Mouse (Mus musculus): ENCODE data around the gene Dlgap3. TPM values are rescaled to one million over a fixed set of nuclear protein-coding genes. Genes with fewer than 3 reads are reported as not detected.

Dlgap3 gene
- total RNA-seq, 1 experiment, result 8.8 TPM

DNA sequence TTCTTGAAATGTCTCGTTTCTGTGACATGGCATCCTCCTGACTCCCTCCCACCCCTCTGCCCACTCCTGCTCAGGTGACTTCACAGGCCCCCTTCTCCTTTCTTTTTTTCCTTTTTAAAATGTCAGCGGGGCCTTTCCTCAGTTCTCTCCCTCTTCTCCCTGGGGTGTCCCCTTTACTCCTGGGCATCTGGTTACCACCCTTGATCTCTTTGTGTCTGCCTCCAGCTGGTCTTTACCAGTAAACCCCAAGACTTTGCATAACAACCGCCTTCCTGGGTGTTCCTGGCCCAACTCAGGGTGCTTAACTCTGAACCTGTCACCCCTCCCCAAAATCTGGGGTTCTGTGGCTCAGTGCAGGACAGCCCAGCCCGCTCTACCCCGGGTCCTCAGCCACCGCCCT is 29.6 kb downstream of the Dlgap3 start:
- no peak for TF ChIP-seq CHD2 (IDR thresholded peaks at IDR 0.05; ENCODE audit: low read depth, low read length)
- no peak for TF ChIP-seq ZC3H11A (IDR thresholded peaks at IDR 0.05; ENCODE audit: borderline replicate concordance, low read depth, low read length)
- TF ChIP-seq HCFC1 (IDR thresholded peaks at IDR 0.05; ENCODE audit: borderline replicate concordance, insufficient read depth, low read length), result no peak
- TF ChIP-seq ZNF384 (IDR thresholded peaks at IDR 0.05; ENCODE audit: low read depth, low read length), result no peak
- no peak for TF ChIP-seq MAFK (IDR thresholded peaks at IDR 0.05; ENCODE audit: insufficient read depth, low read depth, low read length)
- Histone ChIP-seq H3K4me1 (ENCODE audit: control insufficient read depth in 2 of 2, insufficient read depth in 2 of 2, low read length in 2 of 2, poor library complexity in 1 of 2) (peaks cover 18 to 32% of the 10 kb centered on the region in 2 experiments), H3K9me3 (ENCODE audit: control insufficient read depth, insufficient read depth, low read depth, low read length) (no peaks in the 10 kb centered on the region), H3K36me3 (ENCODE audit: control insufficient read depth, insufficient read depth, low read length, poor library complexity, severe bottlenecking) (peaks cover 6% of the 10 kb centered on the region; the same call in 1 of the 2 replicates), H3K27ac (ENCODE audit: insufficient read depth, low read depth, low read length, poor library complexity, severe bottlenecking) (peak overlapping the region; percentile 65; the same call in 1 of the 2 replicates), H3K4me3 (ENCODE audit: insufficient read depth in 1 of 2, low read depth in 1 of 2, low read length in 2 of 2, poor library complexity in 1 of 2, severe bottlenecking in 1 of 2) (peak overlapping the region in 1 of 2 experiments; percentile 19; a peak in 2 of 4 replicates), H3K9ac (ENCODE audit: insufficient read depth, low read depth, low read length, poor library complexity, severe bottlenecking) (no peak overlapping the region)
- in situ Hi-C loops (cut with MboI; ENCODE audit: low sequenced_read_pairs in 2 of 2, unreplicated experiment in 2 of 2), result no loop called here
- no peak for DNase-seq (ENCODE audit: low read depth, low spot score)

DNA sequence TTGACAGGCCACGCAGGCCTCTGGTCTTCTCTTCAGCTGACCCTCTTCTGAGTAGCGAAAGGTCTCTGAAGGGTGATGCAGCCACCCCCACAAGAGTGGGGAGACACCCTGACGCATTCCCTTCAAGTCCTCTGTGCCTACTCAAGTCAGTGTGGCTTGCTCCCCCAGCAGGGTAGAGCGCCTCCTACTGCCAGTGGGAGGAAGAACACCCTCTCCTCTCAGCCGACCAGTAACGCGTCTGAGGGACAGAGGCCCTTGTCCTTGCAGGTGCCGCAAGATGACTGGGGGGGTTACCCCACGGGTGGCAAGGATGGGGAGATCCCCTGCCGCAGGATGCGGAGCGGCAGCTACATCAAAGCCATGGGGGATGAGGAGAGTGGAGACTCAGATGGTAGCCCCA is 30.4 kb downstream of the Dlgap3 start:
- TF ChIP-seq ZC3H11A (IDR thresholded peaks at IDR 0.05; ENCODE audit: borderline replicate concordance, low read depth, low read length) (peak; percentile 8; the same call in 1 of the 2 replicates), MAFK (IDR thresholded peaks at IDR 0.05; ENCODE audit: insufficient read depth, low read depth, low read length) (no peak)
- Histone ChIP-seq H3K4me3 (ENCODE audit: insufficient read depth in 1 of 2, low read depth in 1 of 2, low read length in 2 of 2, poor library complexity in 1 of 2, severe bottlenecking in 1 of 2) (peak overlapping the region; percentile 65 to 69), H3K9me3 (ENCODE audit: control insufficient read depth, insufficient read depth, low read depth, low read length) (no peaks in the 10 kb centered on the region), H3K27ac (ENCODE audit: insufficient read depth, low read depth, low read length, poor library complexity, severe bottlenecking) (peak overlapping the region; percentile 65), H3K9ac (ENCODE audit: insufficient read depth, low read depth, low read length, poor library complexity, severe bottlenecking) (peak overlapping the region; percentile 80), H3K4me1 (ENCODE audit: control insufficient read depth in 2 of 2, insufficient read depth in 2 of 2, low read length in 2 of 2, poor library complexity in 1 of 2) (peaks cover 14 to 28% of the 10 kb centered on the region in 2 experiments), H3K36me3 (ENCODE audit: control insufficient read depth, insufficient read depth, low read length, poor library complexity, severe bottlenecking) (peaks cover 8% of the 10 kb centered on the region; the same call in 1 of the 2 replicates)
- in situ Hi-C loops (cut with MboI; ENCODE audit: low sequenced_read_pairs in 2 of 2, unreplicated experiment in 2 of 2), result no loop called here
- DNase-seq (ENCODE audit: low read depth, low spot score), result no peak

DNA sequence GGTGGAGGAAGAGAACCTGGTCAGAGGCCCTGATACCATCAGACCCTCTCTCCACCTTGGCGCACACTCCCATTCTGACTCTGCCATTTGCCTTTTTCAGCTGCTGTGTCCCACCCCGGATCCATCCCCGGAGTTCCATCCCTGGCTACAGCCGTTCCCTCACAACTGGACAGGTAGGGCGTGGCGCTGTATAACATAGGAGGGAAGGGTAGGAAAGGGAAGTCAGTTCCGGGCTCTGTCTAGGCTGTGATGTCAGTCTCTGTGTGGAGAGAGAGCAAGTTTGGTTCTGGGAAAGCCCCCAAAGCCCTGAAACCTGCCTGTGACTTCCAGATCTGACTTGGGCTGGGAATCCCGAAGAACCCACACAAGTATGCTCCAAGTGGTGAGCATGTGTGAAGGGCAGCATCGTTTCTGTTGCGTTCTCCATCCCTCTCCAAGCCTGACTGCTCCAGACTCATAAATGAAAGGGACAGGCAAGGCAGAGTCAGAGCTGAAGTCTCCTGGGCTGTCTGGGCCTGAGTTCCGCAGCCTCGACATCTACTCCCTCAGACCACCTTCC is 31.2 kb downstream of the Dlgap3 start:
- peak overlapping the region; percentile 42 for H3K9ac ChIP-seq (ENCODE audit: insufficient read depth, low read depth, low read length, poor library complexity, severe bottlenecking)

DNA sequence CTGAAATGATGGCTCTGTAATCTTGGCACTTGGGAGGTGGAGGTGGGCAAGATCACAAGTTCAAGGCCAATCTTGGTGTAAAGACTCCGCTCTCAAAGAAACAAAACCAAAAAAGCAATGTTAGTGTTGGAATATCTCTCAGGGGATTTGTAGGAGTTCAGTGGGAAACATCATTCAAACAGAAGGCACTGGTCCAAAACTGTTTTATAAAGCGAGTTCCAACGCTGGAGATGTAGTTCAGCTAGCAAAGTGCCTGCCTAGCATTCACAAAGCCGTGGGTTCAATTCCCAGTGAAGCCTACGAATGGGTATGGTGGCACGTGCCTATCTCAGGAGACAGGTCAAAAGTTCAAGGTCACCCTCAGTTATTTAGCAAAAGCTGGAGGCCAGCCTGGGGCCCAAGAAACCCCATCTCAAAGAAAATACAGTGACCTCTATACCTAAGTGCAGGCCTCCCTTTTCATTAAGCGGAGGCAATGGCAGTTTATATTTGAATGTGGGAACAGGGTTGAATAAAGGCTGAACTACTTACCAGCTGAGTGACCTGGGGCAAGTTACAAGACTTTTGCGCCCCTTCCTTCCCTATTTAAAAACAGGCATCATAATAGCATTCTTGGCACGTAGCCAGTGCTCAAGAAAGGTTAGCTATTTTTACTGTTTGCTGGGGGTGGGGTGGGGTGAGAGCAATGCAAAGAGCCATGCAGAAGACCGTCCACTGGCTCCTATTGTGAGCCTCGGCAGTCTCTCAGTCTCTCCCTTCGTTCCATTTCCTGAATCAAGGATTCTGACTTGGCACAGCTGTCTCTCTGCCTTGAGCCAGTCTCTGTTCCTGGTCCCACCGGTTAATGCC is 32.0 kb downstream of the Dlgap3 start:
- in situ Hi-C loops (cut with MboI; ENCODE audit: low sequenced_read_pairs in 2 of 2, unreplicated experiment in 2 of 2), result no loop called here
- peak overlapping the region; percentile 65 for H3K27ac ChIP-seq (ENCODE audit: insufficient read depth, low read depth, low read length, poor library complexity, severe bottlenecking)

More for the DNA sequence above, 31.2 kb downstream of the Dlgap3 start:
- Histone ChIP-seq H3K4me1 (ENCODE audit: control insufficient read depth in 2 of 2, insufficient read depth in 2 of 2, low read length in 2 of 2, poor library complexity in 1 of 2) (peaks cover 14 to 28% of the 10 kb centered on the region in 2 experiments), H3K27ac (ENCODE audit: insufficient read depth, low read depth, low read length, poor library complexity, severe bottlenecking) (peak overlapping the region; percentile 65), H3K9me3 (ENCODE audit: control insufficient read depth, insufficient read depth, low read depth, low read length) (no peaks in the 10 kb centered on the region), H3K4me3 (ENCODE audit: insufficient read depth in 1 of 2, low read depth in 1 of 2, low read length in 2 of 2, poor library complexity in 1 of 2, severe bottlenecking in 1 of 2) (peak overlapping the region; percentile 27 to 65; a peak in 3 of 4 replicates), H3K36me3 (ENCODE audit: control insufficient read depth, insufficient read depth, low read length, poor library complexity, severe bottlenecking) (peaks cover 7% of the 10 kb centered on the region; the same call in 1 of the 2 replicates)
- peak; percentile 44 for DNase-seq (ENCODE audit: low read depth, low spot score)
- in situ Hi-C loops (cut with MboI; ENCODE audit: low sequenced_read_pairs in 2 of 2, unreplicated experiment in 2 of 2), result no loop called here
- TF ChIP-seq HCFC1 (IDR thresholded peaks at IDR 0.05; ENCODE audit: borderline replicate concordance, insufficient read depth, low read length) (peak; percentile 37; the same call in 1 of the 2 replicates), MAFK (IDR thresholded peaks at IDR 0.05; ENCODE audit: insufficient read depth, low read depth, low read length) (no peak)

More for the DNA sequence above, 32.0 kb downstream of the Dlgap3 start:
- H3K9me3 ChIP-seq (ENCODE audit: control insufficient read depth, insufficient read depth, low read depth, low read length), result no peaks in the 10 kb centered on the region
- H3K4me1 ChIP-seq (ENCODE audit: control insufficient read depth in 2 of 2, insufficient read depth in 2 of 2, low read length in 2 of 2, poor library complexity in 1 of 2), result peaks cover 14 to 28% of the 10 kb centered on the region in 2 experiments
- peaks cover 4% of the 10 kb centered on the region; the same call in 1 of the 2 replicates for H3K36me3 ChIP-seq (ENCODE audit: control insufficient read depth, insufficient read depth, low read length, poor library complexity, severe bottlenecking)
- H3K9ac ChIP-seq (ENCODE audit: insufficient read depth, low read depth, low read length, poor library complexity, severe bottlenecking), result peak overlapping the region; percentile 42; the same call in 1 of the 2 replicates
- TF ChIP-seq ZC3H11A (IDR thresholded peaks at IDR 0.05; ENCODE audit: borderline replicate concordance, low read depth, low read length) (no peak), CHD2 (IDR thresholded peaks at IDR 0.05; ENCODE audit: low read depth, low read length) (peak; percentile 17; the same call in 1 of the 2 replicates)
- peak overlapping the region in 1 of 2 experiments; percentile 65; a peak in 2 of 4 replicates for H3K4me3 ChIP-seq (ENCODE audit: insufficient read depth in 1 of 2, low read depth in 1 of 2, low read length in 2 of 2, poor library complexity in 1 of 2, severe bottlenecking in 1 of 2)
- peak; percentile 84 for DNase-seq (ENCODE audit: low read depth, low spot score)

Measured in ES-E14 (cell line).